Mouse (Mus musculus) liver, adult (tissue): ENCODE data around the gene Rela.
A peak's percentile ranks its signal among the peaks of the same experiment; 100 is the strongest.

ENCODE experiments used
- GATA4 ChIP-seq: IDR thresholded peaks from 2 replicates; pipeline ENCODE4 v1.6.1; 2014; ENCODE audit warnings: mild to moderate bottlenecking, low read length; ENCODE audit not compliant: insufficient replicate concordance

The Rela gene

GRCm38 (mm10) chr19:5614953-5615352 is 22.3 kb upstream of the Rela start:
- no peak for TF ChIP-seq GATA4

DNA sequence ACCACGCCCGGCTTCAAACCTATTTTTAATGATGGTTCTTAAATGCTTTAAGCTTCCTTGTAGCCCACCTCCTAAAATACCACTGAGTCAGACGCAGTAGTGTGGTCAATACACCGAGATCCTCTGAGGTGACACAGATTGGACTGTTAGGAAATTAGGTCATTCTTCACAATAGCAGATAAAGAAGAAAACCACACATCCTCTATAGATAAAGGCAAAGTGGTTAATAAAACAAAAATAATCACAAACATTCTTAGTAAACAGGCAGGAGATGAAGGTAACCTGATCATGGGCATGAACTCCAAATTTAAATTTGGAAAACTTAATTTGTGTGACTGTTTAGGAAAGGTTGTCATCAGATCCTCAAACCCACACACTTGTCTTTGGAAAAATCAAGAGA is 17.3 kb upstream of the Rela start:
- TF ChIP-seq GATA4: no peak

DNA sequence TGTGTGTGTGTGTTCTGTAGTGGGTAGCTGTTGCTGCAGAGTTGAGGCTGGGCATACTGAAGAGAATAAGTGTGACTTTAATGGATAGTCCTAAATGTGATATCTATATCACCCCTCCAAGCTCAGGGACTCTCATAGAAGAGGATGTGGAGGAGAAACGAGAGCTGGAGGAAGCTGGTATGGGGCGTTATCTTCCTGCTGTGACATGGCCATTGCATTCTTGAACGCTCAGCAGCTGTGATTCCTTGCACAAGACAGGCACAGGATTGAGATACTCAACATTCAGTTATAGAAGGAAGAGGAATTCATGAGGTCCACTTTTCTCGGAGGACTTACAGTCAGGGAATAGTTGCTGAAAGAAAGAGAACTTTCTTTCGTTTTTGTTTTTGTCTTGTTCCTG is 15.4 kb upstream of the Rela start:
- TF ChIP-seq GATA4: no peak

DNA sequence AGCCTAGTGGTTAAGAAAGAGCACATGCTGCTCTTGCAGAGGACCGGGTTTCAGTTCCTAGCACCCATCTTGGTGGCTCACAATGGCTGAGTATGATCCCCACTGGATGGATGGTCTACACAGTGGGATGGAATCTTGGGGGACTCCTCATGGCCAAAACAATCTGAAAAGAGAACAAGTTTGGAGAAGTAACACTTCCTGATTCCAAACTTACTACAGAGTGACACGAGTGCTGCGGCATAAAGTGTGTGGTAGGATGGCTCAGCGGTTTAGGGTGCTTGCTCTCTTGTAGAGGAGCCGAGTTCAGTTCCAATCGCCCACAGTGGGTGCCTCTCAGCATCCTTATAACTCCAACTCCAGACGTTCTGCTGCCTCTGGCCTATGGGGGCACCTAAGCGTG is 12.0 kb upstream of the Rela start:
- no peak for TF ChIP-seq GATA4

DNA sequence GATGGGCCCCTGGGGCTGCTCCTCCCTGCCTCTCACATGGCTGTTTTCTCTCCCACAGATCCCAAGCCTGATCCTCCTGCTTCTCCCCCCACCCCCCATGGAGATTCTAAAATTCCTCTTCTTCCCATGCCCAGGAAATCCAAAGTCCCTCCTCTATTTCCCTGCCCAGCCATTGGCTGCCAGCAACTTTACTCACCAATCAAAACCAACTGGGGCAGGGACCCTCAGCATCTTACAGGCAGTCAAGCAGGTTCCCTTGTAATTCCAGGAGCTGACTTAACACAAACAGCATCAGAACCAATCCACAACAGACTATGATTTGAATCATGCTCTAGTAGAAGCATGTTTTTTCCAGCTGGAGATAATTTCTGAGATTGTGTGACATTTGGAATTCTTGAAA is 7.4 kb upstream of the Rela start:
- no peak for TF ChIP-seq GATA4

GRCm38 (mm10) chr19:5632120-5632519 is 5.2 kb upstream of the Rela start:
- TF ChIP-seq GATA4: no peak

DNA sequence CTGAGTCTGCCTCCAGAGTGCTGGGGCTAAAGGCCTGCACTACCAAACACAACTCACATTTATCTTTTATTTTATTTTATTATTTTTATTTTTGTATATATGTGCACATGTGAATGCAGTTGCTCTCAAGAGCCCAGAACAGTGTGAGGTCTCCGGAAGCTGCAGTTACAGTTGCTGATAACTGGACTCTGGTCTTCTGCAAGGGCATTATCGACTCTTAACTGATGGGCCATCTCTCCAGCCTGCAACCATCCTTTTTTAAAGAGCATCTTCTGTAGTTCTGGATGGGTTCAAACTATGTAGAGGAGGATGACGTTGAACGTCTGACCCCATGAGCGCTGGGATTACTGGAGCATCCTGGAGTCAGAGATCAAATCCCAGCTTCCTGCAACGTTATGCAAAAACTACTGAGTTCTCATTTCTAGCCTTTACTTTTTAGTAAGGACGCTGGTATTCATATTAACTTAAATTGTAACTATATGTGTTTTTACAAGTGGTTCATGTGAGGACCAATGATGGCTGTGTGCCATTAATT is 1.2 kb upstream of the Rela start:
- TF ChIP-seq GATA4: no peak

DNA sequence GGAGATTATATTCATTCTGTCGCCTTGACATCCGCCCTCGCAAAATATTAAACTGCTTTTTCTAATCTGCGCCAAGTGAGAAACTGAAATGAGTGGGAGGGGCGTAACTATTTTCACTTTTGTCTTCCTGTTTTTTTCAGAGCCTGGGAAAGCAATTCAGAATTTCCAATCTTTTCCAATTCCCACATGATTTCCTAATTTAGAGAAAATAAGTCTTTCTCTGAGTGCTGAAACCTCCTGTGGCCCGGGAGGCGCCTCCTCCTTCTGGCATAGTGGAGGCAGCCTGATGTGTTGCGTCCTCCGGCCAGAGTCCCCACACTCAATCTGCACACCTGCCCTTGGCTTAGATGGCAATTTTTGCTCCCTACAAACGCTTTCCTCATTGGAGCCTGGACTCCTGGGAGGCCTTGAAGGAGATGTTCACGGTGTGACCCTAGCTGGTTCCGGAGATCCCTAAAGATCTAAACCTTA is 677 bp upstream of the Rela start:
- no peak; the same call in 1 of the 2 replicates for TF ChIP-seq GATA4

DNA sequence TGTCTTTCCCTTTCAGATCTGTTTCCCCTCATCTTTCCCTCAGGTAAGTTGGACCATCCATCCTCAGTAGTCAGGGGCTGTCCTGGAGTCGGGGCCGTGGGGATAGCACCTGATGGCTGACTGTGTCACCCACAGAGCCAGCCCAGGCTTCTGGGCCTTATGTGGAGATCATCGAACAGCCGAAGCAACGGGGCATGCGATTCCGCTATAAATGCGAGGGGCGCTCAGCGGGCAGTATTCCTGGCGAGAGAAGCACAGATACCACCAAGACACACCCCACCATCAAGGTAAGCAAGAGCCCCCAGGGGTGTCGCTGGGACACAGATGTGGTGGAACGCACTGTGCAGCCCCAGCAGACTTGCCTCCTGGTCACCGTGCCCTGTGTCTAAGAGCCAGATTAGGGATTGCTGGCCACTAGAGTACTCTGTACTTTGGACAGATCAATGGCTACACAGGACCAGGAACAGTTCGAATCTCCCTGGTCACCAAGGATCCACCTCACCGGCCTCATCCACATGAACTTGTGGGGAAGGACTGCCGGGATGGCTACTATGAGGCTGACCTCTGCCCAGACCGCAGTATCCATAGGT is 1.2 kb downstream of the Rela start:
- no peak for TF ChIP-seq GATA4

DNA sequence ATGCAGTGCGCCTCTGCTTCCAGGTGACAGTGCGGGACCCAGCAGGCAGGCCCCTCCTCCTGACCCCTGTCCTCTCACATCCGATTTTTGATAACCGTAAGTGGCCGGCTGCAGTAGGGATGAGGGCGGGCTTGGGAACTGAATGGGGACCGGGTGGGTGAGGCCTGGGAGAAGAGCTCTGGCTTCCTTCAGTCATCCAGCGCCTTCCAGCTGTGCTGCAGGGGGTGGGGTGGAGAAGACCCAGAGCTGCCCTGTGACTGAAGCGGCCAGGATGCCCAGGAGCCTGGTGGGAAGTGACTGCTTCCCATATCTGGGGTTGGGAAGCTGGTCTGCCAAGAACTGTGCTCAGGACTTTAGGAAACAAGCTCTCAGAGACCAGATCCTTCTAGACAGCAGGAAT is 3.1 kb downstream of the Rela start:
- TF ChIP-seq GATA4: peak; percentile 61; the same call in 1 of the 2 replicates

- no peak for TF ChIP-seq GATA4
These were observed 3.7 kb downstream of the Rela start for GRCm38 (mm10) chr19:5641021-5641420.

GRCm38 (mm10) chr19:5641641-5642040 is 4.4 kb downstream of the Rela start:
- TF ChIP-seq GATA4: no peak

GRCm38 (mm10) chr19:5645280-5645679 is 8.0 kb downstream of the Rela start:
- no peak for TF ChIP-seq GATA4

DNA sequence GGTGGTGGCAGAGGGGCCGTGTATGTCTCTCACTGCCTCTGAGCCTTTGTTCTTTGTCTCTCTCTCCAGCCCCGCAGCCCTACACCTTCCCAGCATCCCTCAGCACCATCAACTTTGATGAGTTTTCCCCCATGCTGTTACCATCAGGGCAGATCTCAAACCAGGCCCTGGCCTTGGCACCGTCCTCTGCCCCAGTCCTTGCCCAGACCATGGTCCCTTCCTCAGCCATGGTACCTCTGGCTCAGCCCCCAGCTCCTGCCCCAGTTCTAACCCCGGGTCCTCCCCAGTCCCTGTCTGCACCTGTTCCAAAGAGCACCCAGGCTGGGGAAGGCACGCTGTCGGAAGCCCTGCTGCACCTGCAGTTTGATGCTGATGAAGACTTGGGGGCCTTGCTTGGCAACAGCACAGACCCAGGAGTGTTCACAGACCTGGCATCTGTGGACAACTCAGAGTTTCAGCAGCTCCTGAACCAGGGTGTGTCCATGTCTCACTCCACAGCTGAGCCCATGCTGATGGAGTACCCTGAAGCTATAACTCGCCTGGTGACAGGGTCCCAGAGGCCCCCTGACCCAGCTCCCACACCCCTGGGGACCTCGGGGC is 9.5 kb downstream of the Rela start:
- TF ChIP-seq GATA4: no peak

DNA sequence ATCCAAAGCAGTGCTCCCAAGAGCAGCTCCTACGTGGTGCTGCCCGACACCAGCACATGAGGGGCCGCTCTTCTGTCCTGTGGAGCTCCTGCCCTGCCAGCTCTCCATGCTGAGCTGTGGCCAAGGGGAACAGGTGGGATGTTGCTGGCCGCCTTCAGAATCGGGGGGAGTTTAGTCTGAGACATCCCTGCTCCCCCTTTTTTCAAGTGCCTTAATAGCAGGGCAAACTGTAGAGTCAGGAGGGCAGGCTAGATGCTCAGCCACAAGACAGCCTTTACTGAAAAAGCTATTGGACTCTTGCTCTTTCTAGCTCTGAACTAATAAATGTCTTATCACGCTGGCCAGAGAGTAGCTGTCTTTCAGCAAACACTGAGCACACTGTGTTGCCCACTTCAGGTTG is 10.5 kb downstream of the Rela start:
- TF ChIP-seq GATA4: no peak

GRCm38 (mm10) chr19:5648401-5649297 is 11.4 kb downstream of the Rela start:
- no peak for TF ChIP-seq GATA4
